Mouse (Mus musculus): ENCODE measurements around the gene Polr2b.

Polr2b gene

GRCm38 (mm10) chr5:77386596-77387413 is 76.9 kb downstream of the Polr2b start:
- in situ Hi-C loops (cut with MboI, MseI) = no loop called here

- in situ Hi-C loops (cut with MboI, MseI) = no loop called here
Measured at GRCm38 (mm10) chr5:77387414-77387704, 77.4 kb downstream of the Polr2b start.

GRCm38 (mm10) chr5:77388359-77388758 is 78.4 kb downstream of the Polr2b start:
- in situ Hi-C loops (cut with MboI, MseI) = no loop called here

- in situ Hi-C loops (cut with MboI, MseI) = no loop called here
Measured at GRCm38 (mm10) chr5:77390272-77390671, 80.3 kb downstream of the Polr2b start.

- in situ Hi-C loops (cut with MboI, MseI) = no loop called here
Measured at GRCm38 (mm10) chr5:77393094-77393619, 83.2 kb downstream of the Polr2b start.

- in situ Hi-C loops (cut with MboI, MseI) = no loop called here
Measured at GRCm38 (mm10) chr5:77393990-77394618, 84.2 kb downstream of the Polr2b start.

GRCm38 (mm10) chr5:77398285-77399057 is 88.5 kb downstream of the Polr2b start:
- in situ Hi-C loops (cut with MboI, MseI) = no loop called here
